Mouse (Mus musculus): ENCODE results near the gene B4galt5.

- TF ChIP-seq TCF12 (IDR thresholded peaks at IDR 0.05; ENCODE audit: low read depth, low read length) (no peak), CHD2 (IDR thresholded peaks at IDR 0.05; ENCODE audit: low read length) (no peak), CTCF (IDR thresholded peaks at IDR 0.05 in 2 of 3, conservative IDR thresholded peaks at IDR 0.05 in 1 of 3; ENCODE audit: control insufficient read depth in 1 of 3, insufficient read depth in 1 of 3, low read depth in 2 of 3, low read length in 3 of 3, poor library complexity in 1 of 3, severe bottlenecking in 1 of 3) (no peak), CHD1 (IDR thresholded peaks at IDR 0.05; ENCODE audit: low read depth, low read length) (no peak), POLR2A (IDR thresholded peaks at IDR 0.05; ENCODE audit: control insufficient read depth in 1 of 2, insufficient read depth in 1 of 2, low read depth in 1 of 2, low read length in 2 of 2, poor library complexity in 1 of 2) (no peak), USF1 (IDR thresholded peaks at IDR 0.05; ENCODE audit: low read depth, low read length) (no peak), RCOR1 (IDR thresholded peaks at IDR 0.05; ENCODE audit: low read depth, low read length) (no peak), NELFE (IDR thresholded peaks at IDR 0.05; ENCODE audit: low read depth, low read length) (no peak), GATA1 (IDR thresholded peaks at IDR 0.05; ENCODE audit: low read depth, low read length) (no peak)
Measured at GRCm38 (mm10) chr2:167373266-167373665, 24.3 kb upstream of the B4galt5 start.
